Mouse (Mus musculus) heart, postnatal 0 days (tissue): ENCODE results near the gene Mta3.

Source experiments
- CTCF ChIP-seq: IDR thresholded peaks from 2 replicates; pipeline ENCODE4 v1.5.1; 2016; ENCODE audit warnings: antibody characterized with exemption, control low read depth, low read depth
- EP300 ChIP-seq: IDR thresholded peaks from 2 replicates; pipeline ENCODE4 v1.6.1; 2016; ENCODE audit warnings: antibody characterized with exemption, low read depth

DNA sequence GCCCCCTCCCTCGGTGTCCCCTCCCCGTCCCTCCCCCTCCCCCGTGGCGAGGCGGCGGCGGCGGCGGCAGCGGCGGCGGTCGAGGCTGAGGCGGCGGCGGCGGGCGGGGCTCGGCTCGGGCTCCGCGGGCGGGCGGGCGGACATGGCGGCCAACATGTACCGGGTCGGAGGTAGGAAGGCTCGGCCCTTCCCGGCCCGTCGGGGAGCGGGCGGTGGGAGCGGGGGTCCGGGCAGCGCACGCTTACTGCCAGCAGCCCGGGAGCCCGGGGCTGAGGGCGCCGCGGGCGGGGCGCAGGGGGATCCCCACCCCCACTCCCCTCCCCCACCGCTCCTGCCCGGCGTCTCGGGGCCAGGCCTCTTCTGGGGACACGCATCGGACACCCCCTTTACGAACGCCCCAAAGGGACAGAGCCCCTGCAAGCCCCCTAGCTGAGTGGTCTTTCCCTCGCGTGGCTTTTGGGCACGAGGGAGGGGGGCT, at the start of gene Mta3:
- TF ChIP-seq CTCF (no peak), EP300 (no peak)
